Mouse (Mus musculus) erythroblast, embryonic 14.5 days (primary cell): ENCODE results near the gene Tmbim1.

Experiments used
- GATA1 ChIP-seq: IDR thresholded peaks from 2 replicates; pipeline ENCODE4 v1.6.1; 2012; ENCODE audit warnings: low read length, inconsistent platforms, mixed read lengths
- TAL1 ChIP-seq: IDR thresholded peaks from 3 replicates; pipeline ENCODE4 v1.6.1; 2012; ENCODE audit warnings: low read length, inconsistent platforms, mixed read lengths

- TF ChIP-seq TAL1 (no peak), GATA1 (no peak)
Measured at GRCm38 (mm10) chr1:74321396-74321795, 16.0 kb upstream of the Tmbim1 start.
